Comparison of ENCODE assay signal across 11 mouse cellular contexts in the genomic region with DNA sequence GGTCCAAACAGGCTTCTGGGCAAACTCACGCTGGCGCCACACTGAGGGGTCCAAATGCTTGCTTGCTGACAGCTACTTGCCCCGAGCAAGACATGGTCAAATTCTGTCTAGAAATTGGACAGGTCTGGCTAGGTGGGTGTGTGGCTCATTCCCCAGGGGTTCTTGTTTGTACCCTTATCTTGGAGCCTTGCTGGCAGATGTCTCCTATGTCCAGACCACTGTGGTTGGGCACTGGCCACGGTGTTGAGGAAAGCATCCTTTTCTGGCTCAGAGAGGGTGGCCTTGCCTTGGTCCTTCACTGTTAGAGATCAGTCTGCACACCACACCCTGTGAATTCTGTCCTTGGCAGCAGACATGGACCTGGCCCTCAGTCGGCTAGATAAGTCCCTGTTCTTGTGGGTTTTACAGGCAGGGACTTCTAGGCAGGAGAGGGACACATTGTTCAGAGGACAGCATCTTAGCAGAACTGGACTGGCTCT. TPM values are rescaled to one million over a fixed set of nuclear protein-coding genes. Genes with fewer than 3 reads are reported as not detected.
DNase-seq lines count a peak whose midpoint lies in the region; ATAC-seq lines count a peak whose summit lies in the region.
"Had no signal": no experiment of that assay in that cellular context is flagged by ENCODE, and none has a peak within 500 bp of the region (broad histone marks: within the 10 kb centered on the region; RNA-seq: fewer than 3 reads in every experiment).

No protein-coding gene starts in this region.

- no peak overlapping the region for H3K4me3 ChIP-seq in lung, embryonic 16.5 days (ENCODE audit: low read length)
- no peak overlapping the region for H3K4me3 ChIP-seq in heart, embryonic 16.5 days (ENCODE audit: low read length)
- H3K4me3 ChIP-seq: forebrain, embryonic 12.5 days had no signal

- intact Hi-C loops in gastrocnemius, postnatal 14 days (cut with DNase I; ENCODE audit: low total_unique reads) = no loop called here

- H3K27ac ChIP-seq in lung, embryonic 16.5 days (ENCODE audit: low read length) = peak overlapping the region; percentile 99
- peak overlapping the region; percentile 96 for H3K27ac ChIP-seq in heart, embryonic 16.5 days (ENCODE audit: low read length)
- H3K27ac ChIP-seq: forebrain, embryonic 12.5 days had no signal

- H3K27me3 ChIP-seq in lung, embryonic 16.5 days (ENCODE audit: control insufficient read depth, insufficient read depth, low read depth, low read length) = peaks cover 4% of the 10 kb centered on the region
- H3K27me3 ChIP-seq in heart, embryonic 16.5 days (ENCODE audit: control insufficient read depth, insufficient read depth, low read length) = no peaks in the 10 kb centered on the region

- peak overlapping the region; percentile 94 for H3K4me2 ChIP-seq in lung, embryonic 16.5 days (ENCODE audit: low read depth, low read length)
- 0 out of 2 replicates have a peak overlapping the region, but pooled peaks have one; percentile 89 for H3K4me2 ChIP-seq in heart, embryonic 16.5 days (ENCODE audit: low read depth, low read length)
- H3K4me2 ChIP-seq: forebrain, embryonic 12.5 days had no signal

- ATAC-seq in lung, embryonic 16.5 days (ENCODE audit: low read depth) = no peak
- no peak for ATAC-seq in heart, embryonic 16.5 days (replicated peaks; ENCODE audit: extremely low read depth, insufficient read depth, low FRiP score)

- H3K9ac ChIP-seq in lung, embryonic 16.5 days (ENCODE audit: low read length) = peak overlapping the region; percentile 61
- H3K9ac ChIP-seq in heart, embryonic 16.5 days (ENCODE audit: low read length) = peak overlapping the region; percentile 62; the same call in 1 of the 2 replicates
- H3K9ac ChIP-seq: forebrain, embryonic 12.5 days had no signal

- peak; percentile 28 for DNase-seq in gastrocnemius, adult 18-20 months (ENCODE audit: low spot score)
- DNase-seq in gastrocnemius, postnatal 14 days = no peak
- DNase-seq in lung, postnatal 14 days = no peak
- peak; percentile 17 for DNase-seq in naive thymus-derived CD4-positive, alpha-beta T cell, adult 2 months (ENCODE audit: low read depth)
- DNase-seq in thymus, postnatal 10 days (ENCODE audit: low spot score in 2 of 2) = no peak
- no peak for DNase-seq in natural killer cell, adult 2 months (ENCODE audit: low spot score in 2 of 2)
- DNase-seq: cerebellum, adult 2 months had no signal

- no peaks in the 10 kb centered on the region for H3K9me3 ChIP-seq in lung, embryonic 16.5 days (ENCODE audit: control insufficient read depth, low read length)
- H3K9me3 ChIP-seq in heart, embryonic 16.5 days (replicated peaks; ENCODE audit: control insufficient read depth, low read length) = no peaks in the 10 kb centered on the region
- H3K9me3 ChIP-seq: forebrain, embryonic 12.5 days had no signal

- WGBS in lung, embryonic 16.5 days = 51% methylated on average over 5 of the region's 5 CpGs
- WGBS in heart, embryonic 16.5 days = 45% methylated on average over 5 of the region's 5 CpGs

- H3K36me3 ChIP-seq in lung, embryonic 16.5 days (ENCODE audit: control insufficient read depth, insufficient read depth, low read length) = no peaks in the 10 kb centered on the region
- H3K36me3 ChIP-seq in heart, embryonic 16.5 days (ENCODE audit: control insufficient read depth, insufficient read depth) = no peaks in the 10 kb centered on the region
- H3K36me3 ChIP-seq: forebrain, embryonic 12.5 days had no signal

- H3K4me1 ChIP-seq in lung, embryonic 16.5 days (replicated peaks; ENCODE audit: control insufficient read depth, insufficient read depth, low read length) = peaks cover 59% of the 10 kb centered on the region
- H3K4me1 ChIP-seq in heart, embryonic 16.5 days (ENCODE audit: control insufficient read depth, insufficient read depth, low read length) = peaks cover 61% of the 10 kb centered on the region

RNA-seq across cellular contexts. Expression of gene Tspan4, which starts 3.3 kb away (rescaled TPM):
- 1 to 10 TPM; 6.6 to 7.1 TPM for total RNA-seq in gastrocnemius, adult 18-20 months (2021)
- total RNA-seq in gastrocnemius, postnatal 14 days (2021) = 10 to 100 TPM; 15.3 TPM
- 88.3 and 91.2 TPM in 2 replicates for polyA plus RNA-seq in lung, embryonic 16.5 days (2015; fragmentation: Nextera tagmentation; extraction: Ambion mirVana)
- 61.0 and 61.5 TPM in 2 replicates for polyA plus RNA-seq in heart, embryonic 16.5 days (2015; fragmentation: Nextera tagmentation; extraction: Ambion mirVana)
- total RNA-seq: neutrophil, adult 5-6 weeks had no signal

RNA-seq across cellular contexts. Expression of gene Polr2l, which starts 3.4 kb away (rescaled TPM):
- 10 to 100 TPM; 62.0 to 64.3 TPM for total RNA-seq in gastrocnemius, adult 18-20 months (2021)
- total RNA-seq in gastrocnemius, postnatal 14 days (2021) = 10 to 100 TPM; 47.7 to 49.8 TPM
- polyA plus RNA-seq in lung, embryonic 16.5 days (2015; fragmentation: Nextera tagmentation; extraction: Ambion mirVana) = 59.9 and 61.3 TPM in 2 replicates
- polyA plus RNA-seq in heart, embryonic 16.5 days (2015; fragmentation: Nextera tagmentation; extraction: Ambion mirVana) = 56.7 and 61.5 TPM in 2 replicates

RNA-seq across cellular contexts. Expression of gene Cd151, which starts 11.1 kb away (rescaled TPM):
- 10 to 100 TPM; 82.6 to 90.7 TPM for total RNA-seq in gastrocnemius, adult 18-20 months (2021)
- total RNA-seq in gastrocnemius, postnatal 14 days (2021) = 10 to 100 TPM; 79.8 to 82.0 TPM
- polyA plus RNA-seq in lung, embryonic 16.5 days (2015; fragmentation: Nextera tagmentation; extraction: Ambion mirVana) = 36.4 and 39.3 TPM in 2 replicates
- polyA plus RNA-seq in heart, embryonic 16.5 days (2015; fragmentation: Nextera tagmentation; extraction: Ambion mirVana) = 42.2 and 44.0 TPM in 2 replicates

RNA-seq across cellular contexts. Expression of gene Cracr2b, which starts 17.4 kb away (rescaled TPM):
- 1 to 10 TPM; 7.2 to 8.9 TPM for total RNA-seq in gastrocnemius, adult 18-20 months (2021)
- total RNA-seq in gastrocnemius, postnatal 14 days (2021) = 10 to 100 TPM in 1 of 2 experiments, 1 to 10 TPM in 1; 6.5 to 14.3 TPM
- polyA plus RNA-seq in lung, embryonic 16.5 days (2015; fragmentation: Nextera tagmentation; extraction: Ambion mirVana) = 39.3 and 42.0 TPM in 2 replicates
- 24.2 and 26.1 TPM in 2 replicates for polyA plus RNA-seq in heart, embryonic 16.5 days (2015; fragmentation: Nextera tagmentation; extraction: Ambion mirVana)

RNA-seq across cellular contexts. Expression of gene Pnpla2, which starts 23.3 kb away (rescaled TPM):
- 100 to 1,000 TPM; 288 to 309 TPM for total RNA-seq in gastrocnemius, adult 18-20 months (2021)
- total RNA-seq in gastrocnemius, postnatal 14 days (2021) = 100 to 1,000 TPM; 188 to 332 TPM
- polyA plus RNA-seq in lung, embryonic 16.5 days (2015; fragmentation: Nextera tagmentation; extraction: Ambion mirVana) = 42.9 and 46.2 TPM in 2 replicates
- polyA plus RNA-seq in heart, embryonic 16.5 days (2015; fragmentation: Nextera tagmentation; extraction: Ambion mirVana) = 73.1 and 78.0 TPM in 2 replicates

Comparison
In these comparisons a context has a peak if more than half of its experiments do, and no peak if none do; other contexts are left out.
1. DNase-seq: peak in gastrocnemius, adult 18-20 months (single experiment) and naive thymus-derived CD4-positive, alpha-beta T cell, adult 2 months (single experiment); none in gastrocnemius, postnatal 14 days (single experiment), lung, postnatal 14 days (single experiment), thymus, postnatal 10 days (0 of 2) and natural killer cell, adult 2 months (0 of 2).